Mouse (Mus musculus) thymus, postnatal 36 days (tissue): Measurements from ENCODE around the gene Rsf1.

Experiments used
- DNase-seq, 2 experiments: peaks; one replicate each; pipeline ENCODE4 v3.0.0; 2022; ENCODE audit warnings: mixed read lengths in 2 of 2

Gene Rsf1

DNA sequence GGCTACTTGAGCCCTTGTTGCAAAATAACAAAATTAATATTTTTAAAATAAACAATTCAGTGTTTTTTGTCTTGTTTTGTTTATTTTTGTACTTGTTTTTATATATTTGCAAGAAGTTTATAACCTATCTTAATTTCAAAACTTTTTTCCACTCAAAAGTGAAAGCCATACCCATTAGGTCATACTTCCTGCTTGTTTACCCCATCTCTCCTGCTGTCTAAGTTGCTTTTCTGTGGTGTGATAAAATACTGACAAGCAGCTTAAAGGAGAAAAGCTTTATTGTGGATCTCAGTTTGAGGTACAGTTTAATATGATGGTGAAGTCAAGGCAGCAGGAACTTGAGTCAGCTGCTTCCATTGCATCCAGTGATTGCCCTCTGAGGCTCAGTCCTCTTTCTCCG lies 53.2 kb downstream of the Rsf1 start:
- no peak for DNase-seq

DNA sequence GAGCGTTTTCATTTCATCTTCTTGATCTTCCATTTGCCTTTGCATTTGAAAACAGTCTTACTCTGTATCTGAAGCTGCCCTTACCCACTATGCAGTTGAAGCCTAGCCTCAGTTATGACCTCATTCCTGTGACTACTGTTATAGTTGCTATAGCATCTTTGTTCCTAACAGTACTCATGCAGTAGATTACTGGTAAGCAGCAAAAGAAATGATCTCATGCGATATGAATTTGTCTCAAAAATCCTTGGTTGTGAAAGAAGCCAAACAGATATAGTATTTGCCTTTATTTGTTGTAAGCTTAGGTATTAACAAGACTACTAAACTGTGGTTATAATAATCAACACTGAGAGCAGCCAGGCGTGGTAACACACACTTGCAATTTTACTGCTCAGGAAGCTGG lies 65.4 kb downstream of the Rsf1 start:
- no peak for DNase-seq

DNA sequence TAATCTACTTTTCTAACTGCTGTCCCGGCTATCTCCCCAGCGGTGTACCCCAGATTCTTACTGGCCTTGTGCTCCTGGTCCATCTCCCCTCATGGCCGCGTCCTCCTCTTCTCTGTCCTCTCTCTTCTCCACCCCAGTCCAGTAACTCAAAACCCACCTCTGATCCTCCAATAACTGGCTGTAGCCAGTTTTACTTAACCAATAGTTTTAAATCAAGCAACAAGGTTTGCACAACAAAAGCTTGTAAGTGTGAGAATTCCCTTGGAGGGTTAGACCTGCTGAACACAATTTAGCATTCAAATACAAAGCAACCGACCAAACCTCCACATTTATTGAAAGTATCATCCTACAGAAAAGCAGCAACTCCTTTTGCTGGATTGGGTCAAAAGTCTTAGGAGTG lies 68.0 kb downstream of the Rsf1 start:
- DNase-seq: no peak

DNA sequence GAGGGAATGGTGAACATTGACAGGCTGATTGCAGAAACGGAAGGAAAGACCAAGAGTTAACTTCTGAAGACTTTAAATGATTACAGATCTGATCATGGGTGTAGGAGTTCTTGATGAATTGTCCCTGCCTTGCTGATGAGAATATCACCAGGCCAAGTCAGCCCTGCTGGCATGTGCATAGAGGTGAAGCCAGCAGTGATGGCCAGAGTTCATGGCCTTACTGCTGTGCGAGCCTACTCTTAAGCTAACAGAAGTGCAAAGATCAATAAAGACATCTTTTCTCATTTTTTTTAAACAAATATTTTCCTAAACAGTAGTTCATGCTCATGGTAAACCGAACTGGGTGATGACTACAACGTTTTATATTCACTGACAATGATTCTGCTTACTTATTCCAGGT lies 71.0 kb downstream of the Rsf1 start:
- DNase-seq: no peak

DNA sequence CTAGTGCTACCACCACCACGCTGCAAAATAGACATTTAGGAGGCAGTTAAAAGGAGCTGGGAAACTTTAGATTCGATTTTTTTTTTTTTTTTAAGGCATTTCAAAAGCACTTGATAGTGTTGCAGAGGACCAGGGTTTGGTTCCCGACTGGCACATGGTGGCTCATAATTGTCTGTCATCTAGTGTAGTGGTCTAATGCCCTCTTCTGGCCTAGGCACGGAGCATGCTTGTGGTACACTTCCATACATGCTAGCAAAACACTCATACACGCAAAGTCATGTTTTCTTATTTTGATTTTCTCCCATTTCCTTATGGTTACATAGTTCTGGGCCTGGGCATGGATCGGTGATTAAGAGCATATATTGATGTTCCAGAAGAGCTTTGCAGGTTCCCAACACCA lies 76.5 kb downstream of the Rsf1 start:
- DNase-seq: no peak

DNA sequence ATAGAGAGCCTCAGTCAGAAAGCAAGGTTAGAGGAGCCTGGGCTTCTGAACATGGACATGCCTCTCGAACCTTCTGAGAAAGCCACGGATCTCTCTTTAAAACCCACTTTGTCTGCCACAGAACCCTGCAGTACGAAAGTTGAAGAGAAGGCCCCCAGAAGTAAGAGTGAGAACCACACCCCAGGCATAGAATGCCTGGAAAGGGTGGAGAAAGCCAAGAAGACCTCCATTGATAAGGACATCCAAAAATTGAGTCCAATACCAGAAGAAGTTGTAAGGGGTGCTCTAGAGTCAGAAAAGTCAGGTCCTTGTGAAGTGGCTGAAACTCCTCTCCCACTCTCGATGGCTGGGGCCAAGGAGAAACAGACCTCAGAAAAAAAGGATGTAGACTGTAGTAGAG lies 81.9 kb downstream of the Rsf1 start:
- no peak for DNase-seq

DNA sequence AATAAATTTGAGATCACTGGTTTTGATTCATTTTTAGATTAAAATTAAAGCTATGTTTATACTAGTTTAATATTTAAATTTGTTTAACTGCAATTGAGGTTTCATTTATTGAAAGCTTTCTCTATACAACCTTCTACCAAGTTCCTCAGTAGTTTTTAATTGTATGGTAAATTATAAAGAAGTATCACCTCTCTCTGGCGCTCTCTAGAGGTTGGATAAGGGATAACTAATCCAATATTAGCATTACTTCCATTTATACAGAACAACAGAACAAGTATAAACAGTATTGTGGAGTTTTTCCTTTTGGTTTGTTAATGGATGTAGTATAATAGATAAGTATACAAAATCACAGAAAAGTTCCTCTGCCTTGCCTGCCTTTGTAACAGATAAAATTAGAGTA lies 99.5 kb downstream of the Rsf1 start:
- DNase-seq: no peak

DNA sequence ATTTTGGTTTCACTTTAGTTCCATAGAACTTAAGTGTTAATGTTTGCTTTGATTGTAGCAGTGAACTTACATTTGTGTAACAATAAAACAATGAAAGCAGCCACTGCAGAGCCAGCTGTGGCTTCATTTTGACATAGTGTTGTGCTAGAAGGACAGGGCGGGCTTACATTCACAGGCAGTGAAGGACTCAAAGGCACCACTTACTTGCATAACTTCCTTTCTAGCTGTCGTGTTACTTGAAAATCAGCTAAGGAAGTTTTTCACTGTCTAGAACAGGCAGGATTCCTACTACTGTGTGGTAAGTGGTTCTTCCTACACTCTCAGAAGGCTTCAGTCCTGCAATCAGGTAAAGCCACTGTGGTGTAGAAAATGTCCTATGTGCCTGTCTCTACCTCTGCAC lies 108.1 kb downstream of the Rsf1 start:
- no peak for DNase-seq

DNA sequence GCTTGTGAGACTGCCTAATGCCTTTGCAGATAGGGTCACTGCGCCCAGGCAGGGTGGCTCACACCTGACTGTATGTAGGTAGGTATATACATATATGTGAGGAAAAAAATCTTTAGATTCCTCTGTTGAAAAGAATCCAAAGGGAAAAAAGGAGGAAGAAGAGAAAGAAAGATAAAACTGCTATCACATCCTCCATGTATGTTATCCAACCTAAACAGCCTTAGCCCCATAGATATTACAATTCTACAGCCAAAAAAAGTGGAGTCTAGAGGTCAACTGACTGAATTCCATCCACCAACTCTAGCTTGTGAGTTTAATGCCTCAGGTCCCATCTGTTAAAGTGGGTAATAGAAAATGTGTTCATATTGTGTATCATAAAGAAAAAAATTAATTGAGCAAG lies 115.8 kb downstream of the Rsf1 start:
- no peak for DNase-seq

DNA sequence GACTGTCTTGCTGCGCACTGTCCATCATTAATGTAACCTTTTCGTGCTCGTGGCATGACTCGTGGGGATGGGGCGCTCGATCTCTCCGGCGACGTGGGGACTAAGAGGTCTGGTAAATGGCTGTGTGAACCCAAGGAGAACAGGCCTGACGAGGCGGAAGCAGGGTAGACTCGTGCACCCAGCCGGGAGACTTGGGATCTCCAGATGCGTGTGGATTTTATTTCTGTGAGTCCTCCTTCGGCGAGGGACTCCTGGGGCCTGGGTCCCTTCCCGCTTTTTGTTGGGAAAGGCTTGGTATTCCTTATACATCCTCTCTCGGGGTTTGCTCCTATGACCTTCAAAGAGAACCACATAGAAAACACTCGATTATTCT lies 116.4 kb downstream of the Rsf1 start:
- peak in 1 of 2 experiments; percentile 42 for DNase-seq

DNA sequence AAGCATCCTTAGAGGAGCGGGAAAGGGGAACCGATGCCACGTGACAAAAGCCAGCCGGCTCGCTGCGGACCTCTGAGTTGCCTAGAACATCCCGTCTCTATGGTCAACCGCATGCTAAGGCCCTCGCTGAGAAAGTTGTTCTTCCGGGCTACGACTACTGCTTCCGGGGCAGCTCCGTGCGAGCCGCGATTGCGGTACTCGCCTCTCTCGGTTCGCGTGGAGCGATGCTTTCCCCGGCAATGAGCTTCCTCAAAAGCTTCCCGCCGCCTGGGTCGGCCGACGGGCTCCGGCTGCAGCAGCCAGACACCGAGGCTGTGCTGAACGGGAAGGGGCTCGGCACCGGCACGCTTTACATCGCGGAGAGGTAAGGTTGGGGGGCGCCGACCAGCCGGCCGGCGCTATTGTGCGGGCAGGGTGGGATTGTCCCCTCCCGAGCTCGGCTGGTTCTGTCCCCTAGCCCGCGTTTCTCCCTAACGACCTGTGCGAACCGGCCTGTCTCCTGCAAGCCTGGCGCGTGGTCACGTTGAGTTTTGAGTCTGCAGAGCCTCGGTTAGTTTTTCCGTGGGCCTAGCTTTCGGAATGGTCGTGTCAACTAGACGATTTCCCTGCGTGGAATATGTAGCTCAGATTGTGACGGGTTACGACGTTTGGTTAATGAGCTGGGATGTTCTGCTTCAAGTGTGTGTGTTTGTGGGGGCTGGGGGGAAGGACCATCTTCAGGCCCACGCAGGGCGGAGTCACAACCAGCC lies 117.0 kb downstream of the Rsf1 start, which contains the start of gene Clns1a:
TSS of gene Clns1a (plus strand) at position 129 of the 749 bp plus-strand sequence.
- DNase-seq: peak; percentile 88

DNA sequence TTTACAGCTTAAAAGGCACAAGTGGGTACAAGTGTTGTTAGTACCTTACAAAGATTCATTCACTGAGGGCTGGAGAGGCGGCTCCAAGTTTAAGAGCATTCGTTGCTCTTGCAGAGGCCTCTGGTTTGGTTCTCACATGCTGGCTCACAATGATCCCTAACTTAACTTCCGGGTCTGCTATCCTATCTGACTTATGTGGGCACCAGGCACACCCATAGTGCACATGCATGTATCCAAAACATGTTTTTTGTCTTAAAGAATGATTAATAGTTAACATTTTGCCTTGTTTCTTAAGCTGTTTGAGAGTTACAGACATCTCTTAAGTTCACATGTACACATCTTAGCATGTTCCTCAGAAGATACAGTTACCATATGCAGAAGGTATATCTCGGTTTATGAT lies 120.5 kb downstream of the Rsf1 start:
- no peak for DNase-seq

DNA sequence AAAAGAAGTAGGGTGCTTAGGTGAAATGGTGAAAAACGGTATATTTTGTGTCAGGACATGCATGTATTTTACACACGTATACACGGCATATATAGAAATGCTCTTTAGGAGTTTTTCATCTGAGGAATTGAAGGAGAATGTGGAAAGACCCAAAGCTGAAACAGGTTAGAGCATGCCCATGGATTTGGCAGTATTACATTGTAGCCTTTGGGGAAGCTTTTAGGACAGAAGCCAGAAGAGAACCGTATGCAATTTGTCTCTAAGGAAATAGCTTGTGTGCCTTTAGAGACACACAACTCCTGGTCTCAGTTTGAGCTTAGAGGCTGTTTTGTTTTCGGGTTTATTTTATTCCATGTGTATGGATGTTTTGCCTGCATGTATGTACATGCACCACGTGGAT lies 121.4 kb downstream of the Rsf1 start:
- DNase-seq: no peak

DNA sequence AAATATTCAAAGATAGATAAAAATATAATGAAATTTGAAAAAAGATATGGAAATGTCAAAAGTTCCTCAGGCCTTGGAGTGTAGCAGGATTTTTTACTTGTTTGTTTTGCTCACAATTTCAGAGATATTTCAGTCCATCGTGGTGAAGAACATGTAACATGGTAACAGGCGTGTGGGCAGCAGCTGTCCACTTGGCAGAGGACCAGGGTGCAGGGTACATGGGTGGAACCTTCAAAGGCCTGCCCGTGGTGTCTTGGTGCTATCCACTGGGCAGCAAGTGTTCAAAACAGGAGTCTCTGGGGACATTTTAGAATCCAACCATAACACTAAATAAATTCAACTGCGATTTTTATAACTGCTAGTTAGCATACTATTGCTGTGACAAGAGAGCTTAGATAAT lies 127.4 kb downstream of the Rsf1 start:
- DNase-seq: no peak

DNA sequence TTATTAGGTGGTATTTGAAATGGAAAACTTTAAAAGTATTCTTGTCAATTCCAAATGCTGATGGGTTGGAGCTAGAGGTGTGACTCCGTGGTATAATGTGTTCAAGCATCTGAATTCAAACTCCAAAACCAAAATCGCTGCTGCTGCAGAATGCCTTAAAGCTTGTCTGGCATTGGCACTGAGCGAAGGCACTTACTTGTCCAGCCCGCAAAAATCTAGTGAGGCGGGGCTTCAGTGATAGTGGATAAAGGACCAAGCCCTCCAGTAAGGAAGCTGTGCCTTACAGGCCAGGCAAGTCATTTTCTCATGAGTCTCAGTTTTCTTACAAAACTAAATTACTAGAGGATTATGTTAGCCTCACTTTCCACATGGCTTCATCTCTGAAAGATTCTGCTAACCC lies 128.1 kb downstream of the Rsf1 start:
- DNase-seq: no peak

DNA sequence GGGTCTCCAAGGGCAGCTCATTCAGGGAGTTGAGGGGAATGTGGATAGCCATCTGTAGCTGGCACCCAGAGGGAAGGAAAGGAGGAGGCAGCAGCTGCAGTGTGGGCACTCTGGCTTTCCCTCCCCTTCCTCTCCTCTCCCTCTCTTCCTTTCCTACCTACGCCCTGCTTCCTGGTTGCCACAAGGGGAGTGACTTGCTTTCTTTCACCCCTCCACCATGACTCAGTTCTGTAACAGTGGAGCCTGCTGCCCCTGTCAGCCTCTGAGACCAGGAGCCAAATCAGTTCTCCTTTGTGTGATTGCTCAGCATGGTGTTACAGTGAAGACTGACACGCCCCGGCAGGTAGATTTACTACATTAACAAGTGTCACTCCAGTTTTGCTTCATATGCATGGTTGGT lies 129.5 kb downstream of the Rsf1 start:
- no peak for DNase-seq

DNA sequence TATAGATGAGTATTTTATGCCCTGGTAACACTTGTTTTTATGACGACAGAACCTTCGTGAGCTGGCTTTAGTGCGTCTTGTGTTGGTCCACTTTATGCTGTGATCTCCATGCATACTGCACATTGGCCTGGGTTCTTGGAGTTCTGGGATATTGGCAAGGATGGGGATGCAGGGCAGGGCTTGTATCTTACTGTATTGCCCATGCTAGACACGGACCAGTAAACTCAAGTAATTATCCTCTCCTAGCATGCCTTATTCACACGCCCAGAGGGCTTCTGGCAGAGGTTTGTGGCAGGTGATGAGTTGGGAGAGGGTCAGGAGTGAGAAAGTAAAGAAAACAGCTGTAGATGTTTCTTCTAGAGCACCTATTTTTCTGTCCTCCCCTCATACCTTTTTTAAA lies 135.0 kb downstream of the Rsf1 start:
- no peak for DNase-seq

DNA sequence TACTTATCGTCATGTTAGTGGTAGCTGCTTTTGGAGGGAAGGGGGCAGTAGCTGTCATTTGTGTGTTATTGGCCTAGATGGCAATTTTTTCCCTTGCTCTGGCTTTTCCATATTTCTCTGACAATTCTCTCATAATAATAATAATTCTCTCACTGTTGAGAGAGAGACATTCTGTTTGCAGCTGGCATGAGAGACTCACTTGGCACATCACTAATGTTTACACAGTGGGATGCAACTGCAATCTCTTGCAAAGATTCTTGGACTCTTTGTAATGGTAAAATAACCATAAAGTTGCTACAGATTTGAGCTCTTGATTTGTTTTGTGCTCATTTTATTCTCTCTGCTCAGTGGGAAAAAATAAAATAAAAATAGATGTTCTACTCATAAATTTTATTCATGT lies 137.6 kb downstream of the Rsf1 start:
- DNase-seq: no peak

DNA sequence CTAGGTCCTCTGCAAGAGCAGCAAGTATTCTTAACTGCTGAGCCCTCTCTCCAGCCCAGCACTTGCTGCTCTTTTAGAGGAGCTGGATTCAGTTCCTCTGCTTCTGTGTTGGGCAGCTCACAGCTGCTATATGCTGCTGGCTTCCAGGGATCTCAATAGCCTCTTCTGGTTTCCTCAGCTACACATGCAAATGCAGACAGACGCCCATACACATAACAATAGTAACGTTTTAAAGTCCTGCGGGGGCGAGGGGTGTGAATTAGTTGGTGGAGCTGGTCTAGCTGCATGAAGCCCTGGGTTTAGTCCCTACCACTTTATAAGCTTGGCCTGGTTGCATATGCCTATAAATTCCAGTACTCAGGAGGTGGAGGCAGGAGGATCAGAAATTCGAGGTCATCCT lies 139.4 kb downstream of the Rsf1 start:
- DNase-seq: no peak

DNA sequence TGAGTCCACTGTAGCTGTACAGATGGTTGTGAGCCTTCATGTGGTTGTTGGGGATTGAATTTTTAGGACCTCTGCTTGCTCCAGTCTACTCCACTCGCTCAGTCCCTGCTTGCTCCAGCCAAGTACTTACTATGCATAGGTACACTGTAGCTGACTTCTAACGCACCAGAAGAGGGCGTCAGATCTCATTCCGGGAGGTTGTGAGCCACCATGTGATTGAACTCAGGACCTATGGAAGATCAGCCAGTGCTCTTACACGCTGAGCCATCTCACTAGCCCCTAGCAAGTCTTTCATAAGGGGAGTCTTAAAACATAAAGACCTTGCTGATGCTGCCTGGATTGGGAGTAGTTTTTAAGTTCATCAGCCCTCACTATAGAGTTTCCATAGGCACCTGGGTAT lies 140.4 kb downstream of the Rsf1 start:
- DNase-seq: peak in 1 of 2 experiments; percentile 67

DNA sequence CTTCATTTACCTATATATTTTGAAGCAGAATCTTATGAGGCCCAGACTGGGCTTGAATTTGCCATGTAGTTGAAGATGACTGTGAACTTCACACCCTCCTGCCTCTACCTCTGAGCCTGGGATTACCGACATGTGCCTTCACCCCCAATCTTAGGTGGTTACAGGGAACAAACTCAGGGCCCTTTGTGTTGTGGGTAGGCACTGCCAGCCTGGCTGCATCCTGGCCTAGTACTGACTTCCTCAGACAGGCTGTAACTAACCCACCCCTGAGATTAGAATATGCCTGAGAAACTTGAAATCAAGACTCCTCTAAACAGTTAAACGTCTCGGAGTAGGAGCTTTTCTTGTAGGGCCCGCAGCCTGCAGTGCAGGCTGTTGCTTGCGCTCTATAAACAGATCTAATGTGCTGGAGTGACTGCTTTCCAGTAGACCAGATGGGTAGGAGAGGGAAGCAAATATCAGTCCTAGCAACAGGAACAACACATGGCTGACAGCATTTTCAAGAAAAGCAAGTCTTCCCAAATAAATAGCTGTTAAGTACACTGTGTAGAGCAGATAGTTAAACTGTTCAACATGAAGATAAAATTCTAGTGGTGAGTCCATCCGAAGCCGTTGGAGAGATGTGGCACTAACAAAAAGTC lies 142.7 kb downstream of the Rsf1 start:
- peak; percentile 53 to 71 for DNase-seq

DNA sequence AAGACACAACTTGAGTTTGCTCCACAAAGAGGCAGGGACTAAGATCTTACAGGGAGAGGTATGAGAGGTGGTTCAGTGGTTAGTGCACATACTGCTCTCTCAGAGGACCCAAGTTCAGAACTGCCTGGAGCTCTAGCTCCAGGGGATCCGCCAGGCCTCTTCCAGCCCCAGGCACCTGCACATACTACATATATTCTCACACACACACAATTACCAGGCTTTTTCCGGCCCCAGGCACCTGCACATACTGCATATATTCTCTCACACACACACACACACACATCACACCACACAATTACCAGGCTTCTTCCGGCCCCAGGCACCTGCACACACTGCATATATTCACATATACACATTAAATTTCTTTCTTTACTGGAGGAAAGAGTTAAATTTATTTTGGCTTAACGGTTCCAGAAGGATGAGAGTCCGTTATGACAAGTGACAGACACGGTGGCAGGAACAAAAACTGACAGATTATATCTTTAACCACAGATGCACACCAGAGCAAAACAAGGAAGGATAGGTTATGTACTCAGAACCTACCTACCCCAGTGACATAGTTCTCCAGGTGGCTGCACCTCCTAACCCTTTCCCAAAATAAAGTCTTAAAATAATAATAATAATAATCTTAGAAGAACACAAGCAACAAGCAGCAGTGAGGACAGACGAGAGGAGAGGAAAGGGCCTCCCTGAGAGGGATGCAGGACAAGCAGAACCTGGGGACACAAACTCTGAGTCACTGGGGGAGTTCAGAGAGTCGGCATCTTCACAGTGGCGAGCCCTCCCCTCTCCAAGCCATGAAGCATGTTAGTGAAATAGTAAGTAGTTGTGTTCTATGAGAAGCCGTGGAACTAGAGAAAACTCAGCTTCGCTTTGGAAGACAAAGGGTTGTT lies 144.2 kb downstream of the Rsf1 start:
- peak; percentile 73 to 82 for DNase-seq

DNA sequence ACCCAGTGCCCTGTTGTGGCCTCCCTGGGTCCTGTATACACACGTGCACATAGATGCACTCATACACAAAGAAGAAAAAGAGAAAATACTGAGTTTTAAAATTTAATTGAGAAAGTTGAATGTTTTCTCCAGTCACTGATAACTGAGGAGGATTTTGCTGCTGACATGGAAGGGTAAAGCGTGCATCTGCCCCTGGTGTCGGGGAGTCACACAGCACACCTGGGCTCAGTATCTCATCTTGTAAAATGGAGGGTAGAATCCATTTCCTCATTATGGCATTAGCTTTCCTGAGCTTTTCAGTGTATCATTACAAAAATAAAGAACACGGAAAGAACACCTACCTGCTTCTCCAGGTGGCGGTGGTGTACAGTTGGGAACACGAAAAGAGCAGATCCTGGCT lies 145.7 kb downstream of the Rsf1 start:
- DNase-seq: peak in 1 of 2 experiments; percentile 63

DNA sequence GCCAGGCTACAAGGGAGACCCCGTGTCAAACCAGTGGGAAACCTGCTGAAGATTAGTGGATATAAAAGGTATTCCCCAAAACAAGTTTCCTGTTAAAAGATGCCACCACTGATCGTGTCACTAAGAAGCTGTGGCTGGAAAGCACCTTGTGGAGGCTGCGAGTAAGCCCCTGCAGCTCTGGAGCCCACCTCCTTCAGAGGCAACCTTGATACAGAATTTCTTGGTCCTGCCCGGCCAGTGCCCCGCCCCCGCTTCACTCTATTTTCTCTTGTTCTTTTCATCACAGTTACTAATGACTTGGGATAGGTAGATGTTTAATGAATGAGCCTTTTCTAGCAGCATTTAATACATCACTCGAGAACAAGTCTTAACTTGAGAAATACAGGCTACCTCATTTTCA lies 146.4 kb downstream of the Rsf1 start:
- DNase-seq: peak; percentile 45 to 48
